Mouse (Mus musculus) heart, postnatal 25 days (tissue): ENCODE measurements around the gene Iqcd. TPM values are rescaled to one million over a fixed set of nuclear protein-coding genes. Genes with fewer than 3 reads are reported as not detected.

ENCODE experiments used
- DNase-seq: peaks from one replicate; pipeline ENCODE4 v3.0.0; 2022; ENCODE audit warnings: low spot score
- intact Hi-C: fragments of 180-260 bp; cut with DNase I; formaldehyde crosslinking; loops from one replicate; pipeline ENCODE4 v1.15.1; 2025
- total RNA-seq, 2 experiments: library from RNA; stranded (reverse); gene quantifications; 2 replicates each; pipeline ENCODE4 v1.2.3; 2021

Iqcd gene
- total RNA-seq, 2 experiments from 2014 or later, result not detected

DNA sequence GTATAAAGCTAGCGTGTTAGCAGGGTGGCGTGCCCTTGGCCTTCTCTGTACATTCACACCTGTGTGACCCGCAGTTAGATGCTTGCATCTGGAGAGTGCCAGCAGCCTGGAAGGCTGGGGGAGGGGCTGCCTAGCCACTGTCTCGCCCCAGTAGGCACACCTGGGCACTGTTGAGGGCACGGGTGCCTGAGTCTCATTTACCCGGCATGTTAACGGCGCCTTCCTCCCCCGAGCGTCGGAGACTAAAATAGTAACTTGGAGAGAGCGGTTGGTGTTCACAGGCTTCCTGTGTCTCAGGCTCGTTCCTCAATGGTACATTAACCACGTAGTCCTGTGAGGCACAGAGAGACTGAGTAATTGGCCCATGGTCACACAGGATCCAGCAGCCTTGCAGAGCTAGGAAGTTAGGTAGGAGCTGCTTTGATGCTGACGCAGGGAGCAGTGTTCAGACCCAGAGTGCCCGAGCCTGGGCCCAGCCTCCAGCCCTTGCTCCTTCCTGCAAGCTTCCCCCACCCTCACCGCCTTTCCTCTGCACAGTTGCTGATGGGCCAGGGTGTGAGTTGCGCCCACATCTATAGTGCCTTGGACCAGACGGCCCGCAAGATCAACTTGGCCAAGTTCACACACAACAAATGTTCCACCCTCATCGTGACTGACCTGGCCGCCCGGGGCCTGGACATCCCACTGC lies 32.4 kb downstream of the Iqcd start:
- intact Hi-C loops, result loop anchor here (2.0 kb wide), 2 partner anchors 94 to 122 kb away; no protein-coding TSS in a partner anchor
- DNase-seq, result no peak

DNA sequence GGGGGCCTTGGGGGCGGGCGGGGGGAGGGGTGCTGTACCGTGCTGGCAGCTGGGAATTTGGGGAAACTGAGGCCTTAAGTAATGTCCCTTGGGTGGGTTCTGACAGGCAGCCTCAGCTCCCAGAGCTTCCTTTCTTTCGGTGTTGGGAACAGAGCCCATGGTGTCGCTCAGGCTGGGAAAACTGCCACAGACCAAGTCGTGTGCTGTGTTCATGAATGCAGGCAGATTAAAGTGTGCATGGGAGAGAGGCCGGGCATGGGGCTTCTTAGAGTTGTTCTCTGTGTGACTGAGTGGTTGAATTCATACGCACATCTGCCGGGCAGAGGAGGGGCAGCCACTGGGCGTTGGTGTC lies 33.0 kb downstream of the Iqcd start:
- intact Hi-C loops, result loop anchor here (2.0 kb wide), 2 partner anchors 93 to 121 kb away; no protein-coding TSS in a partner anchor
- no peak for DNase-seq

- DNase-seq, result no peak
- intact Hi-C loops, result no loop called here
These were observed 33.5 kb downstream of the Iqcd start for GRCm38 (mm10) chr5:120622198-120622851.

DNA sequence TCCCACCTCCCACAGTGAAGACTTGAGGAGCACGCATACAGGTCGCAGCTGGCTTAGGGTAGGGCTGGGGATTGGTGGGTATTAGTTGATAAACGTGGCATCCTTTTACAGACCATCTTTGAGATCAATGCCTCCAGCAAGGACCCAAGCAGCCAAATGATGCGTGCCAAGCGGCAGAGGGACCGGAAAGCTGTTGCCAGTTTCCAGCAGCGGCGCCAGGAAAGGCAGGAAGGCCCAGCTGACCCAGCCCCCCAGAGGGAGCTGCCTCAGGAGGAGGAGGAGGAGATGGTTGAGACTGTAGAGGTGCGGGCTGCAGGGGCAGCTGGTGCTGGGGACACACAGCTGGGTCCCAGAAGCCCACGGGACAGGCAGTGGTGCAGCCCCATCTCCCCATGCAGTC lies 35.6 kb downstream of the Iqcd start:
- intact Hi-C loops, result no loop called here
- no peak for DNase-seq

DNA sequence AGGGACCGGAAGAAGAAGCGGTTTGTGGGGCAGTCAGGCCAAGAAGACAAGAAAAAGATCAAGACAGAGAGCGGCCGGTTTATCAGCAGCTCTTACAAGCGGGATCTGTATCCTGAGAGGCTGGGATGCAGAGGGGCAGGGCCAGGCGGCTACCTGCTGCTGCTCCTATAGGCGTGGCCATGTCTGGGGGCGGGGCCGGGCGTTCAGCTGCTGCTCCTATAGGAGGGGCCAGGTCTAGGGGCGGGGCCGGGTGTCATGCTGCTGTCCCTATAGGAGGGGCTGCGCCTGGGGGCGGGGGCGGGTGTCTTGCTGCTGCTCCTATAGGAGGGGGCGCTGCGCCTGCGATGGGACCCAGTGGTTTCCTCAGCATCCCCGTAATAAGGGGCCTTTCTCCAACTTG lies 37.6 kb downstream of the Iqcd start:
- intact Hi-C loops, result no loop called here
- DNase-seq, result no peak

DNA sequence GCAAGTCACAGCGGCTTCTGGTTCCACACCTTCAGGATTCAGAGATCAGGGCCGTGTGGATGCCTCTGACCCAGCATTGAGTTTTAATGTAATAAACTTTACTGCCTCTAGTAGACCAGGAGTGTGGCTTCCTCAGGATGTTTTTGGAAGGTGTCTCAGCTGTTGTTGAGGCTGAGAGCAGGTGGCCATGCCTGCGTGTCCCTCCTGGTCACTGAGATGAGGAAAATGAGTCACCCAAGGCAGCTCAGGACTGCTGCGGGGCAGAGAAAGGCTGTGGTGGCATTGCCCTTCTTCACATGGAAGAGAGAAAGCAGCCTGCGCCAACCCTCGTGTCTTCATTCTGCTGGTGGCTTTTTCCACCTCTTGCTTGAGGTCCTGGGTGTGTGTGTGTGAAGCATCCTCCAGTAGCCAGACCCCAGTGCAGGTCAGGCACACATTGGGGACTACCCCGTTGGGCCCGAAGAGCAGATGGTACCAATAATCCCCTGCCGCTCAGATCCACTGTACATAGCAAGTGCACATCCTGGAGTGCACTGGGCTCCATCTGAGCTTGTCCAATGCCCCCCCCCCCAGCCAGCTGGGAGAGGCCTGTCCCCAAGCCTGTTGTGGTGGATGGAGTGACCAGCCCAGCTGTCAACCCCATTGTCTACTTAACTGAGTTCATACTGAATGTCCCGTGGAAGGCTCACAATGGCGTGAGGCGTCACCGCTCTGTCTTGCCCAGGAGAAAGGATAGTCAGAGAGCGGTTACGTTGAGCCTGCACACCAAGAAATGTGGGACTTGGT lies 38.9 kb downstream of the Iqcd start:
- DNase-seq, result no peak
- intact Hi-C loops, result no loop called here

GRCm38 (mm10) chr5:120628624-120629023 lies 39.8 kb downstream of the Iqcd start:
- intact Hi-C loops, result no loop called here
- no peak for DNase-seq

DNA sequence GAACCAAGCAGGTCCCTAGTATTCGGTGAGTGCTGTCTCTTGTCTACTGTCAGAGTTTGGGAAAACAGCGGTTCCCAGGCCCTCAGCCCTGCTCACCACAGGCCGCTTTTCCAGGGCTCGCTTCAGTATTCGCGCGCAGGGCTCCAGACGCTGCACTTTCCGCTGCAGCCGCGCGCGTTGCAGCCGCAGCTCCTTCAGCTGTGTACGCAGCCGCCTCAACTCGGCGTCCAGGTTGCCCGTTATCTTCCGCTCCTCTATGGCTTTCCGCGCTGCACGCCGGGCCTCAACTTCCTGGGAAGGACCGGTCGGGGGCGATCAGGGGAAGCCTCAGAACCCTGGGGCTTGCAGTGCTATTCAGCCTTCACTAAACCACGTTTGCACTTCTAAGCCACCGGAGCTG lies 42.3 kb downstream of the Iqcd start:
- DNase-seq, result no peak
- intact Hi-C loops, result no loop called here

- intact Hi-C loops, result no loop called here
These were observed 43.1 kb downstream of the Iqcd start for GRCm38 (mm10) chr5:120631892-120632291.

GRCm38 (mm10) chr5:120634131-120634530 lies 45.3 kb downstream of the Iqcd start, which contains the start of gene Cfap73:
Gene Cfap73, minus strand, starts transcription at chr5:120634235.
- no peak for DNase-seq
- intact Hi-C loops, result no loop called here

More at GRCm38 (mm10) chr5:120631892-120632291, 43.1 kb downstream of the Iqcd start:
- DNase-seq, result no peak

DNA sequence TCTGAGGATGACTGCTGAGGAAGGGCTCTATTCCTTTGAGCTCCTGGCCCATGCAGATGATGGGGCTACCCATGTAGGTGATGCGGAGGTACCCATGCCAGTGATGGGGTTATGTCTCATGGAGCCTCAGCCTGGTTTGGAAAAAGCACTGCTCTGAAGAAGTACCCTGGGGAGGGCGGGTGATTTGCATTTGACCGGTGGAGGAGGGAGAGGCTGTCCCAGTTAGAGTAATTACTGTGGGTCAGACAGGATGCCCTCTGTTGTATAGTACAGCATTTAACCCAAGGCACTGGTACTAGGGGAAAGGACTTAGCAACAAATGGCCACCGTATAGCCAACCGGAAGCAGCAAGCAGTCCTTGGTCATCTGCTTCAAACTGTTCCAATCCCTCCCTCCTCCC lies 46.0 kb downstream of the Iqcd start:
- intact Hi-C loops, result no loop called here
- DNase-seq, result no peak

DNA sequence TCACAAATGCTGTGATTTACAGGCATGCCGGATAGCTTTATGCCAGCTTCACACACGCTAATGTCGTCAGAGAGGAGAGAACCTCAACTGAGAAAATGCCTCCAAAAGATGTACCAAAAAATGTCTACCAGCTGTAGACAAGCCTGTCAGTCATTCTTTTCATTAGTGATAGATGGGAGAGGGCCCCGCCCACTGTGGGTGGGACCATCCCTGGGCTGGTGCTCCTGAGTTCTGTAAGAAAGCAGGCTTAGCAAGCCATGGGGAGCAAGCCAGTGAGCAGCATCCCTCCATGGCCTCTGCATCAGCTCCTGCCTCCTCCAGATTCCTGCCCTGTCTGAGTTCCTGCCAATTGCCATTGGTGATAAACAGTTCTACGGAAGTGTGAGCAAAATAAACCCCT lies 46.8 kb downstream of the Iqcd start:
- intact Hi-C loops, result no loop called here
- DNase-seq, result no peak

GRCm38 (mm10) chr5:120640094-120640493 lies 51.3 kb downstream of the Iqcd start:
- intact Hi-C loops, result no loop called here
- no peak for DNase-seq

GRCm38 (mm10) chr5:120643365-120644085 lies 54.7 kb downstream of the Iqcd start:
- intact Hi-C loops, result no loop called here
- DNase-seq, result no peak

- intact Hi-C loops, result no loop called here
- DNase-seq, result no peak
These were observed 55.4 kb downstream of the Iqcd start for GRCm38 (mm10) chr5:120644227-120644626.

DNA sequence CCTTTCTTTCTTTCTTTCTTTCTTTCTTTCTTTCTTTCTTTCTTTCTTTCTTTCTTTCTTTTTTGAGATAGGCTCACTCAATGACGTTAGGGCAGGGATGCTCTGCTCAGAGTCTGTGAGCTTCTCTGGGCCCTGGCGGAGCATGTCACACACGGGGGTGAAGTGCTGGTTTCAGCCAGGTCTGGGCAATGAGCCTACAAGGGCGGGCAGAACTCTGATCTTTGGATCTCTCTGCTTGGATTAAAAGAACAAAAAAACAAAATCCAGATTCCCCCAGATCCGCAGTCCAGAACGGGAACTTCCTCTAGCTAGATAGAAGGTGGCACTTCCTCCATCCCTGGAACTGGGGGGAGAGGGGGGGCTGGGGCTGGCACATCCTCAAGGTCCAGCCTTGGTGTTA lies 57.0 kb downstream of the Iqcd start:
- intact Hi-C loops, result no loop called here
- DNase-seq, result no peak

GRCm38 (mm10) chr5:120647361-120647760 lies 58.5 kb downstream of the Iqcd start:
- intact Hi-C loops, result no loop called here
- DNase-seq, result no peak

- DNase-seq, result no peak
- intact Hi-C loops, result no loop called here
These were observed 59.1 kb downstream of the Iqcd start for GRCm38 (mm10) chr5:120647814-120648491.

GRCm38 (mm10) chr5:120648569-120649373 lies 60.0 kb downstream of the Iqcd start, which contains the start of gene Rasal1:
Gene Rasal1, plus strand, starts transcription at chr5:120648812.
- DNase-seq, result no peak
- intact Hi-C loops, result no loop called here
